ENCODE assay signal across 7 mouse cellular contexts in genomic region chr6:86683872-86684654, GRCm38 (mm10). TPM values are rescaled to one million over a fixed set of nuclear protein-coding genes. Genes with fewer than 3 reads are reported as not detected.
DNase-seq lines count a peak whose midpoint lies in the region; ATAC-seq and TF ChIP-seq lines count a peak whose summit lies in the region.

TSS of gene Snrnp27 (minus strand) at chr6:86684522.

- H3K27ac ChIP-seq in embryonic facial prominence, embryonic 10.5 days (replicated peaks) = peak within 1 kb of the TSS; percentile 86
- H3K27ac ChIP-seq in intestine, postnatal 0 days (ENCODE audit: low read depth, low read length) = peak within 1 kb of the TSS; percentile 83
- H3K27ac ChIP-seq in midbrain, embryonic 12.5 days (replicated peaks) = peak within 1 kb of the TSS; percentile 60
- peak within 1 kb of the TSS; percentile 95 for H3K27ac ChIP-seq in small intestine, adult 2 months (ENCODE audit: insufficient read depth, low read depth, low read length)

- H3K4me1 ChIP-seq in embryonic facial prominence, embryonic 10.5 days = peaks cover 14% of the 10 kb centered on the region
- H3K4me1 ChIP-seq in intestine, postnatal 0 days (replicated peaks; ENCODE audit: control insufficient read depth, insufficient read depth, low read length) = no peaks in the 10 kb centered on the region
- H3K4me1 ChIP-seq in midbrain, embryonic 12.5 days = peaks cover 10% of the 10 kb centered on the region
- H3K4me1 ChIP-seq in small intestine, adult 2 months (ENCODE audit: control insufficient read depth, insufficient read depth, insufficient read length, low read length) = no peaks in the 10 kb centered on the region

- no peaks in the 10 kb centered on the region for H3K9me3 ChIP-seq in embryonic facial prominence, embryonic 10.5 days
- H3K9me3 ChIP-seq in intestine, postnatal 0 days (ENCODE audit: control insufficient read depth) = no peaks in the 10 kb centered on the region
- no peaks in the 10 kb centered on the region for H3K9me3 ChIP-seq in midbrain, embryonic 12.5 days

- DNase-seq in adrenal gland, postnatal 10 days = peak; percentile 95
- DNase-seq in embryonic facial prominence, embryonic 10.5 days (ENCODE audit: low spot score) = peak; percentile 94
- DNase-seq in gonadal fat pad, adult 2 months (ENCODE audit: low read depth) = peak; percentile 52
- peak; percentile 87 for DNase-seq in left cerebral cortex, postnatal 4 days

- TF ChIP-seq CTCF in intestine, postnatal 0 days (IDR thresholded peaks at IDR 0.05; ENCODE audit: low read depth) = no peak
- no peak for TF ChIP-seq CTCF in small intestine, adult 2 months (IDR thresholded peaks at IDR 0.05; ENCODE audit: extremely low read depth, insufficient read length, insufficient replicate concordance, low read depth, low read length)

- H3K4me3 ChIP-seq in embryonic facial prominence, embryonic 10.5 days = peak within 1 kb of the TSS; percentile 75
- peak within 1 kb of the TSS; percentile 76 for H3K4me3 ChIP-seq in intestine, postnatal 0 days (ENCODE audit: low read depth, low read length)
- peak within 1 kb of the TSS; percentile 86 for H3K4me3 ChIP-seq in midbrain, embryonic 12.5 days
- H3K4me3 ChIP-seq in small intestine, adult 2 months (ENCODE audit: low read depth, low read length) = peak within 1 kb of the TSS; percentile 89

- WGBS in embryonic facial prominence, embryonic 10.5 days = 3% methylated on average over 36 of the region's 36 CpGs
- WGBS in intestine, postnatal 0 days = 1% methylated on average over 36 of the region's 36 CpGs
- 3% methylated on average over 36 of the region's 36 CpGs for WGBS in midbrain, embryonic 12.5 days
- WGBS in small intestine, adult 2 months = 2% methylated on average over 36 of the region's 36 CpGs

- no peaks in the 10 kb centered on the region for H3K27me3 ChIP-seq in embryonic facial prominence, embryonic 10.5 days (replicated peaks; ENCODE audit: low read depth, poor library complexity, severe bottlenecking)
- H3K27me3 ChIP-seq in intestine, postnatal 0 days (replicated peaks; ENCODE audit: control insufficient read depth, insufficient read depth, low read length) = no peaks in the 10 kb centered on the region
- H3K27me3 ChIP-seq in midbrain, embryonic 12.5 days = no peaks in the 10 kb centered on the region
- H3K27me3 ChIP-seq in small intestine, adult 2 months (ENCODE audit: control insufficient read depth, insufficient read depth, low read length) = no peaks in the 10 kb centered on the region

- intact Hi-C loops in left cerebral cortex, postnatal 4 days (cut with DNase I) = no loop called here

- H3K4me2 ChIP-seq in intestine, postnatal 0 days (replicated peaks; ENCODE audit: low read depth) = peak within 1 kb of the TSS; percentile 70
- H3K4me2 ChIP-seq in midbrain, embryonic 12.5 days (replicated peaks) = peak within 1 kb of the TSS; percentile 66

- peak within 1 kb of the TSS; percentile 82 for H3K9ac ChIP-seq in intestine, postnatal 0 days (ENCODE audit: low read depth, low read length)
- H3K9ac ChIP-seq in midbrain, embryonic 12.5 days (replicated peaks) = peak within 1 kb of the TSS; percentile 87

- TF ChIP-seq POLR2A in small intestine, adult 2 months (IDR thresholded peaks at IDR 0.05; ENCODE audit: low read depth, low read length) = peak; percentile 93

- ATAC-seq in intestine, postnatal 0 days = peak; percentile 97
- peak; percentile 85 for ATAC-seq in midbrain, embryonic 12.5 days (ENCODE audit: low FRiP score, low read depth)

- H3K36me3 ChIP-seq in embryonic facial prominence, embryonic 10.5 days (replicated peaks) = peaks cover 43% of the 10 kb centered on the region
- H3K36me3 ChIP-seq in intestine, postnatal 0 days (ENCODE audit: control insufficient read depth, insufficient read depth) = peaks cover 34% of the 10 kb centered on the region
- H3K36me3 ChIP-seq in midbrain, embryonic 12.5 days = peaks cover 36% of the 10 kb centered on the region
- peaks cover 22% of the 10 kb centered on the region for H3K36me3 ChIP-seq in small intestine, adult 2 months (ENCODE audit: control insufficient read depth, insufficient read depth, low read length)

RNA-seq across cellular contexts. Expression of gene Snrnp27, which starts in this region (rescaled TPM):
- 10 to 100 TPM; 59.0 to 63.9 TPM for total RNA-seq in adrenal gland, postnatal 10 days (2021)
- polyA plus RNA-seq in embryonic facial prominence, embryonic 10.5 days (2016; fragmentation: Nextera tagmentation; extraction: Ambion mirVana) = 124 and 134 TPM in 2 replicates
- polyA plus RNA-seq in gonadal fat pad, adult 2 months (2012; rRNA removed) = 10.1 and 13.7 TPM in 2 replicates
- 86.4 and 97.1 TPM in 2 replicates for polyA plus RNA-seq in intestine, postnatal 0 days (2015; fragmentation: Nextera tagmentation; extraction: Ambion mirVana)
- 10 to 100 TPM; 53.6 to 57.9 TPM for total RNA-seq in left cerebral cortex, postnatal 4 days (2021)
- 127 and 130 TPM in 2 replicates for polyA plus RNA-seq in midbrain, embryonic 12.5 days (2016; fragmentation: Nextera tagmentation; extraction: Ambion mirVana)
- 2.1 and 3.9 TPM in 2 replicates for polyA plus RNA-seq in small intestine, adult 2 months (2012; rRNA removed)

Comparison
In these comparisons a context has a peak if more than half of its experiments do, and no peak if none do; other contexts are left out.
1. Peak in every context shown above with its lines: DNase-seq, ATAC-seq, H3K4me3 ChIP-seq and H3K27ac ChIP-seq.